Mouse (Mus musculus) lung, postnatal 0 days (tissue): ENCODE measurements around the gene Nup50.

ENCODE experiments used
- CTCF ChIP-seq: IDR thresholded peaks from 2 replicates; pipeline ENCODE4 v1.5.1; 2016; ENCODE audit warnings: antibody characterized with exemption, mild to moderate bottlenecking
- EP300 ChIP-seq: IDR thresholded peaks from 2 replicates; pipeline ENCODE4 v1.6.1; 2016; ENCODE audit warnings: antibody characterized with exemption, mild to moderate bottlenecking, control low read depth

DNA sequence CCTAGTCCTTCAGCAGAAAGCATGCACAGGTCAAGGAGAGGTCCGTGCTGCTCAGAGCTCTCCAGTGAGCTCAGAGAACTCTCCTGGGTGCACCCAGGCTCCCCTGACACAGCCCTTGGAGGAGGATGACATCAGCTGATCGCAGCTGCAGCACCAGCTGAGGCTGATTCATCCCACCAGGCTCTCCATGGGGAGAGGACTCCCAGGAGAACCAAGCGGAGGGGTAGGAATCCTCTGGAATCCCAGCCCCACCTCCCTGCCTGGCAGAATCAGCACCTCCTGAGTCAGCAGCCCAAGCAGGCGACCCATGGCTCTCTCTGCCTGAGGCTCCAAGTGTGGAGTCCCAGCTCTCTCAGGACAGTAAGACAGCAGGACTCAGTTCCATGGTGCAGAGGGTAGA, 52.5 kb downstream of the Nup50 start:
- TF ChIP-seq CTCF, result no peak
- no peak for TF ChIP-seq EP300
